Mouse (Mus musculus) cortical plate, adult 2 months (tissue): ENCODE measurements around the gene Rai14.

ENCODE experiments used
- CTCF ChIP-seq: fragments of 200-500 bp; IDR thresholded peaks from 2 replicates; pipeline ENCODE4 v1.5.1; 2011; ENCODE audit warnings: mild to moderate bottlenecking, control low read depth, low read length; ENCODE audit not compliant: insufficient read depth; ENCODE audit errors: extremely low read depth
- POLR2A ChIP-seq: fragments of 200-500 bp; IDR thresholded peaks from 2 replicates; pipeline ENCODE4 v1.6.1; 2011; ENCODE audit warnings: mild to moderate bottlenecking, low read length, control low read depth; ENCODE audit not compliant: insufficient read depth; ENCODE audit errors: extremely low read depth

- TF ChIP-seq POLR2A = no peak
- no peak for TF ChIP-seq CTCF
These were observed 135.3 kb downstream of the Rai14 start for GRCm38 (mm10) chr15:10579159-10579558.
